Mouse (Mus musculus): Measurements from ENCODE around the gene Ptprj. TPM values are rescaled to one million over a fixed set of nuclear protein-coding genes. Genes with fewer than 3 reads are reported as not detected.

The Ptprj gene
- polyA plus RNA-seq, 2 experiments: 2.7 to 3.9 TPM

- DNase-seq (ENCODE audit: low spot score) (no peak), ATAC-seq (ENCODE audit: low FRiP score, low read depth) (no peak)
- Histone ChIP-seq H3K4me3 (replicated peaks; ENCODE audit: low read length) (no peak overlapping the region), H3K9me3 (ENCODE audit: control insufficient read depth, low read length) (no peaks in the 10 kb centered on the region), H3K4me1 (ENCODE audit: control insufficient read depth, insufficient read depth, low read length) (no peaks in the 10 kb centered on the region), H3K9ac (ENCODE audit: low read depth, low read length, severe bottlenecking) (no peak overlapping the region), H3K27ac (replicated peaks; ENCODE audit: low read depth, low read length) (no peak overlapping the region), H3K27me3 (ENCODE audit: control insufficient read depth, insufficient read depth, low read length) (no peaks in the 10 kb centered on the region), H3K4me2 (replicated peaks; ENCODE audit: low read depth, low read length, severe bottlenecking) (no peak overlapping the region), H3K36me3 (ENCODE audit: control insufficient read depth, insufficient read depth, low read length) (no peaks in the 10 kb centered on the region)
- 9% methylated on average over 9 of the region's 9 CpGs for WGBS
- no peak for TF ChIP-seq POLR2A (IDR thresholded peaks at IDR 0.05; ENCODE audit: borderline replicate concordance, extremely low read depth, insufficient read depth, insufficient read length)
These were observed 43.9 kb downstream of the Ptprj start for GRCm38 (mm10) chr2:90536555-90536954.

- Histone ChIP-seq H3K27ac (replicated peaks; ENCODE audit: low read depth, low read length) (no peak overlapping the region), H3K9ac (ENCODE audit: low read depth, low read length, severe bottlenecking) (no peak overlapping the region), H3K27me3 (ENCODE audit: control insufficient read depth, insufficient read depth, low read length) (no peaks in the 10 kb centered on the region), H3K4me2 (replicated peaks; ENCODE audit: low read depth, low read length, severe bottlenecking) (no peak overlapping the region), H3K36me3 (ENCODE audit: control insufficient read depth, insufficient read depth, low read length) (no peaks in the 10 kb centered on the region), H3K4me3 (replicated peaks; ENCODE audit: low read length) (no peak overlapping the region), H3K9me3 (ENCODE audit: control insufficient read depth, low read length) (no peaks in the 10 kb centered on the region), H3K4me1 (ENCODE audit: control insufficient read depth, insufficient read depth, low read length) (no peaks in the 10 kb centered on the region)
- DNase-seq (ENCODE audit: low spot score): no peak
- no peak for TF ChIP-seq POLR2A (IDR thresholded peaks at IDR 0.05; ENCODE audit: borderline replicate concordance, extremely low read depth, insufficient read depth, insufficient read length)
- no peak for ATAC-seq (ENCODE audit: low FRiP score, low read depth)
- WGBS: 82% methylated on average over 6 of the region's 6 CpGs
These were observed 45.7 kb downstream of the Ptprj start for GRCm38 (mm10) chr2:90534751-90535150.

- no peaks in the 10 kb centered on the region for H3K27me3 ChIP-seq (ENCODE audit: control insufficient read depth, insufficient read depth, low read length)
- H3K4me2 ChIP-seq (replicated peaks; ENCODE audit: low read depth, low read length, severe bottlenecking): no peak overlapping the region
- no peak for DNase-seq (ENCODE audit: low spot score)
- no peak overlapping the region for H3K4me3 ChIP-seq (replicated peaks; ENCODE audit: low read length)
- TF ChIP-seq POLR2A (IDR thresholded peaks at IDR 0.05; ENCODE audit: borderline replicate concordance, extremely low read depth, insufficient read depth, insufficient read length): no peak
- no peaks in the 10 kb centered on the region for H3K9me3 ChIP-seq (ENCODE audit: control insufficient read depth, low read length)
- 97% methylated on average over 7 of the region's 7 CpGs for WGBS
- H3K4me1 ChIP-seq (ENCODE audit: control insufficient read depth, insufficient read depth, low read length): no peaks in the 10 kb centered on the region
- ATAC-seq (ENCODE audit: low FRiP score, low read depth): no peak
- no peak overlapping the region for H3K27ac ChIP-seq (replicated peaks; ENCODE audit: low read depth, low read length)
- no peaks in the 10 kb centered on the region for H3K36me3 ChIP-seq (ENCODE audit: control insufficient read depth, insufficient read depth, low read length)
- no peak overlapping the region for H3K9ac ChIP-seq (ENCODE audit: low read depth, low read length, severe bottlenecking)
These were observed 46.5 kb downstream of the Ptprj start for GRCm38 (mm10) chr2:90533944-90534343.

- TF ChIP-seq POLR2A (IDR thresholded peaks at IDR 0.05; ENCODE audit: borderline replicate concordance, extremely low read depth, insufficient read depth, insufficient read length): no peak
- ATAC-seq (ENCODE audit: low FRiP score, low read depth) (no peak), DNase-seq (ENCODE audit: low spot score) (no peak)
- Histone ChIP-seq H3K27me3 (ENCODE audit: control insufficient read depth, insufficient read depth, low read length) (no peaks in the 10 kb centered on the region), H3K4me1 (ENCODE audit: control insufficient read depth, insufficient read depth, low read length) (0 out of 2 replicates have a peak, but pooled peaks cover 1% of the 10 kb centered on the region), H3K4me3 (replicated peaks; ENCODE audit: low read length) (no peak overlapping the region), H3K9me3 (ENCODE audit: control insufficient read depth, low read length) (no peaks in the 10 kb centered on the region), H3K4me2 (replicated peaks; ENCODE audit: low read depth, low read length, severe bottlenecking) (no peak overlapping the region), H3K36me3 (ENCODE audit: control insufficient read depth, insufficient read depth, low read length) (no peaks in the 10 kb centered on the region), H3K9ac (ENCODE audit: low read depth, low read length, severe bottlenecking) (no peak overlapping the region), H3K27ac (replicated peaks; ENCODE audit: low read depth, low read length) (no peak overlapping the region)
- 89% methylated on average over 5 of the region's 5 CpGs for WGBS
These were observed 48.4 kb downstream of the Ptprj start for GRCm38 (mm10) chr2:90532095-90532494.

GRCm38 (mm10) chr2:90528107-90528506 lies 52.3 kb downstream of the Ptprj start:
- Histone ChIP-seq H3K27ac (replicated peaks; ENCODE audit: low read depth, low read length) (no peak overlapping the region), H3K4me1 (ENCODE audit: control insufficient read depth, insufficient read depth, low read length) (0 out of 2 replicates have a peak, but pooled peaks cover 8% of the 10 kb centered on the region), H3K27me3 (ENCODE audit: control insufficient read depth, insufficient read depth, low read length) (no peaks in the 10 kb centered on the region), H3K9ac (ENCODE audit: low read depth, low read length, severe bottlenecking) (no peak overlapping the region), H3K9me3 (ENCODE audit: control insufficient read depth, low read length) (no peaks in the 10 kb centered on the region), H3K4me2 (replicated peaks; ENCODE audit: low read depth, low read length, severe bottlenecking) (no peak overlapping the region), H3K36me3 (ENCODE audit: control insufficient read depth, insufficient read depth, low read length) (no peaks in the 10 kb centered on the region), H3K4me3 (replicated peaks; ENCODE audit: low read length) (no peak overlapping the region)
- 91% methylated on average over 5 of the region's 5 CpGs for WGBS
- DNase-seq (ENCODE audit: low spot score): no peak
- no peak for TF ChIP-seq POLR2A (IDR thresholded peaks at IDR 0.05; ENCODE audit: borderline replicate concordance, extremely low read depth, insufficient read depth, insufficient read length)
- no peak for ATAC-seq (ENCODE audit: low FRiP score, low read depth)

- H3K9ac ChIP-seq (ENCODE audit: low read depth, low read length, severe bottlenecking): no peak overlapping the region
- no peak for ATAC-seq (ENCODE audit: low FRiP score, low read depth)
- H3K9me3 ChIP-seq (ENCODE audit: control insufficient read depth, low read length): no peaks in the 10 kb centered on the region
- 0 out of 2 replicates have a peak, but pooled peaks cover 8% of the 10 kb centered on the region for H3K4me1 ChIP-seq (ENCODE audit: control insufficient read depth, insufficient read depth, low read length)
- DNase-seq (ENCODE audit: low spot score): no peak
- no peaks in the 10 kb centered on the region for H3K27me3 ChIP-seq (ENCODE audit: control insufficient read depth, insufficient read depth, low read length)
- no peak overlapping the region for H3K4me3 ChIP-seq (replicated peaks; ENCODE audit: low read length)
- peak overlapping the region; percentile 16 for H3K27ac ChIP-seq (replicated peaks; ENCODE audit: low read depth, low read length)
- TF ChIP-seq POLR2A (IDR thresholded peaks at IDR 0.05; ENCODE audit: borderline replicate concordance, extremely low read depth, insufficient read depth, insufficient read length): no peak
- no peaks in the 10 kb centered on the region for H3K36me3 ChIP-seq (ENCODE audit: control insufficient read depth, insufficient read depth, low read length)
- 64% methylated on average over 6 of the region's 6 CpGs for WGBS
- no peak overlapping the region for H3K4me2 ChIP-seq (replicated peaks; ENCODE audit: low read depth, low read length, severe bottlenecking)
These were observed 53.5 kb downstream of the Ptprj start for GRCm38 (mm10) chr2:90526971-90527370.
